Mouse (Mus musculus): ENCODE data around the gene Il21.

Il21 gene

DNA sequence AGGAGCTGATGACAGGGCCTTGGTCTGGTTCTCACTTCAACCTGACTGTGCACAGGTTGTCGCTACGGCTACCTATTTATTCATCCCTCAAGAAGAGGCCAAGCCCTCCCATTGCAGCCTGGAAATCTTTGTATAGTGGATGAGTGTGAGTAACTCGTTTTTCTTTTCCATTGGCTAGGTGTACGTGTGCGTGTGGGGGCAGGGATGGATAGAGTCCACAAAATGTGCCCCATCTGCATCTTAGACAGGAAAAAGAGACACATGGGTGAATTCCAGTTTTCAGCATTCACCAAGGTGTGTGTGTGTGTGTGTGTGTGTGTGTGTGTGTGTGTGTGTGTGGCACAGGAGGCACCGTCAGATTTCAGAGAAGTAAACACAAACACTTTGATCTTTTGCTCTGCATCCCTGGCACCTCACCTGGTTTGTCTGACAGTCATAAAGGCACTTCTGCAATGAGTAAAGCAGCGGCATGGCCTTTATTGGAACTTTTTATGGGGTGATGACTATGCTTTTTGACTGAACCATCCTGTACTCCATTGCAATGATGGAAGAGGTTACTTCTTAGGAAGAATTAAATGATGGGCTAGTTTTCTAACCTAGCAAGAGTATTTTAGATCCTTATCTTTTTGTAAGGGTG lies at the start of gene Il21:
Il21 (minus strand) TSS at position 51 of the 637 bp plus-strand sequence.
- DNase-seq (ENCODE audit: low spot score in 2 of 2) = no peak

DNA sequence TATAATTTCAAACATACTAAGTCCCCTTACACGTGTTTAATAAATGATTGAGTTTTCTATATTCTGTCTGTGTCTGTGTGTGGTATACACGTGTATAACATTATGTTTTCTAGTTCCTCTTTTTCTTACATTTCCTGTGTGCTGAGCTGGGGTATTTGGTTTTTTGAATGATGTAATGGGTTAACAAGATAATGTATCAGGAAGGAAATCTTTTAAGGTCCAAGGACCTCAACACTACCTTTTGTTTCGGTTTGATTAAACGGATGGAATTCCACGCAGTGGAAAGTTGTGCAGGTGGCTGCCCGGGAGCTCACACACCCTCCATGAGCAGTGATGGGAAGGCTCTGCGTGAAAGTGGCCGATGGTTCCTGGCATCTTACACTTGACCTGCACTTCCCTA lies 48.4 kb upstream of the Il21 start:
- no peak for DNase-seq (ENCODE audit: low spot score in 2 of 2)

DNA sequence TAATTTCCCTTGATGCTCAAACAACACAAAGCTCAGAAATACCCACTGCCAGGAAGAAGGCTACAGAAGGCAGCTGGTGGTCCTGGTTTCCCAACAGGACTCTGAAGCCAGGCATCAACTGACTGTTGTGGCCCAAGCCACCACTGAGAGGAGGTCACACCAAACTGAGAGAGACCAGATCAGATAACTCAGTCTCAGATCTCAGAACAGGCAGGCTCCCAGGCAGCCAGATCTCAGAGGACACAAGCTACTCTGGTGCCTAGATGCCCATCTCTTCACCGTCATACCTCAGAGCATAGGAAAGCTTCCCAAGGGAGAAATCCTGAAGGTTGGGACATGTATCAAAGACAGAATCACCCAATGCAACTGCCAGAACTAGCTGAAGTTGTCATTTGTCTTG lies 47.8 kb upstream of the Il21 start:
- DNase-seq (ENCODE audit: low spot score in 2 of 2) = no peak

DNA sequence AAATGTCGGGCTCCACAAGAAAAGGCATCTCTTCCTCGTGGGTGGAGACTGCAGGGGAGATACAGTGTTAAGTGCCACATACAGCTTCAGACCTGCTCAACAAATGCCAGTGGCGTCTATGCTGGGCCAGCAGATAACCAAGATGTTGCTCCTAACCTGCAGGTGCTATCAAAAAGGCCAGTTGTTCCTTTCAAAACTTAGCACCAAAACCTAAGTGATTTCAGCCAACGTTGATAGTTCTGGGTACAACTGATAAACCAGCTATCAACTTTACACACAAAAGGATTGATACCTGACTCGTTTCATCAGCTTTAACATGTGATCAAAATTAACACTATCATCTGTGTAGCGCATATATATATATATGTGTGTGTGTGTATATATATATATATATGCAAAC lies 42.2 kb upstream of the Il21 start:
- no peak for DNase-seq (ENCODE audit: low spot score in 2 of 2)

DNA sequence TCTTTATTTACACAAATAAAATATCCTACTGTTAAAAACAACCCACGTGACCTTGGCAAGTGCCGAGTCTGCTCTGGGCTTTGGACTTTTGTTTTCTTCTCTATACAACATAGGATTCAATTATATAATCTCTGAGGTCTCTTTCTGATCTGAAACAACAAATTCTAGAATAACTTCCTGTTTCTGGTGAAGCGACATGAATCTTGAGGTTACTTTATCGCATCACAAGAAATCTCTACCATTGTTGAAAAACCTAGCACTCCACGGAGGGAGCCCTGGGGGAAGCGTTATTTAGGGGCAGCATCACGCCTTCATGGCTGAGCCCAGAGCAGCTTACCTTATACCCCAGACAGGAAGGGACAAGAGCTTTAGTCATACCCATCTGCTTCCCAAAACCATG lies 40.7 kb upstream of the Il21 start:
- DNase-seq (ENCODE audit: low spot score in 2 of 2) = no peak

DNA sequence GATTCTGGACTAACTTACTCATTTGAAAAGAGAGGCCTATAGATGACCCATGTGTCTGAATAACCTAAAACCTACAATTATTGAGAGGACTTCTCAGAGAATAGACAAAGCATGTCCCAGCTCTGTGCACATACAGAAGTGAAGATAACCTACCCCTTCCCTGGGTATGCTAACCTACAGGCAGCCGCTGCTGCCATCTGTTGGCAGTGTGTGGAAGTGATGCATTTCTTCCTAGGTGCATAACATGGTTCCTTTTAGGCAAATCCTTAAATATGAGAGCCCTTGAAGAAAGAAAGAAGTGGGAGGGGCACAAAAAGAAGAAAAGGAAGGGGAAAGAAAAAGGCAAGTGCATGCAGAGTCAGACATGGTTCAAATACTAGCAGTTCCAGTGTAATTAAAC lies 38.8 kb upstream of the Il21 start:
- DNase-seq (ENCODE audit: low spot score in 2 of 2) = peak; percentile 53 to 69

DNA sequence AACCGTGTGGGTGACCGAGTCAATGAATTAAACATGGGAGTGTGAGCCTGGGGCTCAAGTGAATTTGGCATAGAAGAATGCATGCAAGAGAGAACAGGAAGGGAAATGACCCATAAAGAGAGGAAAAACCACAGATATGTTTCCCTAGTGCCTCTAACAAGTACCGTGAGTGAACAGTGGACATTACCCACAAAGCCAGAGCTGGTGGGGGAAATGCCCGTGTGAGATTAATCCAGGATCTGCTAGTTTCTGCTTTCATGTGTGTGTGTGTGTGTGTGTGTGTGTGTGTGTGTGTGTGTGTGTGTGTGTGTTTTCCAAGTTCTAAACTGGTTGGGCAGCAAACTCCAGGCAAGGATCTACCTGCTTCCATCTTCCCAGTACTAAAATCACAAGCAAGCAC lies 37.5 kb upstream of the Il21 start:
- DNase-seq (ENCODE audit: low spot score in 2 of 2) = no peak

DNA sequence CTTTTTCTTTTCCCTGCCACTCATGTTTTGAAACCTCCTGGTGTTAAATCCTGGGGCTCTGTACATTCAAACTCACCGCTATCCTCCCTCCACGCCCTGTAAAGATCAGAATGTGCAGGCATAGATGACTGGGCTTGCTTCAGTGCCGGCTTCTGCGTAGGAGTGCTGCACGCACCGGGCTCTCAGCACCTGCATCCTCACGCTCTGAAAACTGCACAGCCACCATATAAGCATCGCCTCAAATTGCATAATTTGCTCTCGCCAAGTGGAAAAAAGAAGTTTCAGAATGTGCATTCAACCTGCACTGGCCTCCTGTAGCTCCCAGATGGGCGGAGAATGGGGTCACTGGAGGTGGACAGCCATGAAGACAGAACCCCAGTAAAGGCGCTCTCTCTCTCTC lies 35.9 kb upstream of the Il21 start:
- no peak for DNase-seq (ENCODE audit: low spot score in 2 of 2)

DNA sequence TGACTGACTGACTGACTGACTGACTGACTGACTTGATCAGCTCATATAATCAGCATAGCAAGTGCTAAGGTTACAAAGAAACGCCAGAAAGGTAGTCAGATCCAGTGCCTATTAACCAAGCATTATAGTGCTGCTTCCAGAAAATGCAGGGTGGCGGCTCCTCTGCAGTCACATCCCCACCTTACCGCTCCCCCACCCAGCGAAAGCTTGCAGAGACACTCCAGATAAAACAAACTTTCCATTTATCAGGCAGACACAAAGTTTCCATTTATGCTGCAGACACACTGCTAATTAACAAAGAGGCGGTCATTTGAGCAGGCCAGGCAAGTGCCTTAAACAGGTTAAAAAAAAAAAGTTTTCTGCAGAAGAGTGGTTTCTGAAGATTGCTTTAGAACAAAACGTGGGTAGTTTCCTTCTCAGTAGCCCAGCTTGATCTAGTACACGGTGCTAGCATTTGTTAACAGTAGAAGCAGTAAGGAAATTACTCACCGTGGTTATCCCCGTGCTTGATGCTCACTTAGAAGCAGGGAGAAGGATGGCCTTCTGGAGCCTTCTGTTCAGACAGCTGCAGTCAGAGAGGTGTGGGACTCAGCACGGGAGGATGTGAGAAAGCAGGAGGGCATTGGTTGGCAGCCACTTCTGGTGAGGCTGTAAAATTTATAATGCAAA lies 27.0 kb upstream of the Il21 start:
- DNase-seq (ENCODE audit: low spot score in 2 of 2) = peak; percentile 57 to 82

DNA sequence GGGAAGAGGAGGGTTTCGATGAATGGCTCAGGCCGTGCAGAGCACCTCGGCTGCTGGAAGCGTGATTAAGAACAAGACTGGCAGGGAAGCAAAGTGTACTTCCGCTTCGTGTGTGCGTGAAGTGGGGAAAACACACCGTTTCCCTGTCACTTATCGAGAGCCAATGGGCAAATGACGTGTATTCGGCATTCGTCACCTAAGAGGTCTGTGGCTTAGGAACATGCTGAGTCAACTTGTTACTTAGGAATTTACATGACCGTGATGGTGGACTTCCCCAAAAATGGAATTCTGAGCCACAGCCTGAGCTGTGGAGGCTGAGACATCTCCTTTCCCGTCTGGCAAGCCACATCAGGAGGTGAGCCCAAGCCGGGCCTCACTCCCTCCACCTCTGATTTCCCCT lies 25.3 kb upstream of the Il21 start:
- DNase-seq (ENCODE audit: low spot score in 2 of 2) = no peak

DNA sequence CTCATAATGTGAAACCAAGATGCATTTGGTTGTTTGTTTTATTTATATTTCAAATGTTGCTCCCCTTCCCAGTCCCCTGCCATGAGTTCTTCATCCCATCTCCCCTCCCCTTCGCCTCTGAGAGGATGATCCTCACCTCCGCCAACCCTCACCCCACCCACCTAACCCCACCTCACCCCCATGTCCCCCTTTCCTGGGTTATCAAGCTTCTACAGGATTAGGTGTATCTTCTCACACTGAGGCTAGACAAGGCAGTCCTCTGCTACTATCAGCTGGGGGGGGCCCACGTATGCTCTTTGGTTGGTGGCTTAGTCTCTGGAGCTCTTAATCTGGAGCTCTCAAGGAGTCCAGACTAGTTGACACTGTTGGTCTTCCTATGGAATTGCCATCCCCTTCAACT lies 18.5 kb upstream of the Il21 start:
- no peak for DNase-seq (ENCODE audit: low spot score in 2 of 2)

DNA sequence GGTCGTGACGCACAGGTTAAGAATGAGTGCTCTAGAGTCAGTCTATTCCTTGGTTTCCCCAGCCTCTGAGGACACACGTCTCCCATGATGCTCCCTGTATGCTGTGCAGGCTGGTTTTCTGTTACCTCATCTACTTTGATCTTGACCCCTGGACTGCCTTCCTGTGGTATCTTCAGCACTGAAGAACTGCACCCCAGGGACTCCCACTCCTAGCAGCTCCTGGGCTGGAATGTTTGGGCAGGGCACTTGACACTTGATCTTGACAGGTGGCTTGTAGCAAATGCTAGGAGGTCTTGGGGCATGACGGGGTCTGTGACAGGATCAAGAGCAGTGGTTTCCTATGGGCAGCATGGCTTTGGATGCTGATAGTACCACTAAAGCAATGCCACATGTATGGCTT lies 2.6 kb upstream of the Il21 start:
- no peak for DNase-seq (ENCODE audit: low spot score in 2 of 2)

DNA sequence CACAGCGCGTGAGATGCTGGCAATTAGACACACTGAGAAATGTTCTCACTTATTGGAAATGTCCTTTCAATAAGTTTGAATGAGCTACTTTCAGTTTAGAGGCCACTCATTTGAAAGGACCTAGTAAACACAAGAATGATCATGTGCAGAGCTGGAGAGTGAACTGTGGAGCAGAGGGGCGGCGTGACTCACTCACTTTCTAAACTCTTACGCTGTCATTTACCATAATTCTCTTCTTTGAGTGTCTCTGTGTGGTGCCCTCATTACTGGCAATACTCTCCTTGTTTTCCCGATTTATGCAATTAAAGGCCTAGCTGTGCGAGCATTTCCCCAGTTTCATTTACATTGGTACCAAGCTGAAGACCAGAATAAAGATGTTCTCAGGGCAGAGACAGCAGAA lies 1.3 kb downstream of the Il21 start:
- no peak for DNase-seq (ENCODE audit: low spot score in 2 of 2)

DNA sequence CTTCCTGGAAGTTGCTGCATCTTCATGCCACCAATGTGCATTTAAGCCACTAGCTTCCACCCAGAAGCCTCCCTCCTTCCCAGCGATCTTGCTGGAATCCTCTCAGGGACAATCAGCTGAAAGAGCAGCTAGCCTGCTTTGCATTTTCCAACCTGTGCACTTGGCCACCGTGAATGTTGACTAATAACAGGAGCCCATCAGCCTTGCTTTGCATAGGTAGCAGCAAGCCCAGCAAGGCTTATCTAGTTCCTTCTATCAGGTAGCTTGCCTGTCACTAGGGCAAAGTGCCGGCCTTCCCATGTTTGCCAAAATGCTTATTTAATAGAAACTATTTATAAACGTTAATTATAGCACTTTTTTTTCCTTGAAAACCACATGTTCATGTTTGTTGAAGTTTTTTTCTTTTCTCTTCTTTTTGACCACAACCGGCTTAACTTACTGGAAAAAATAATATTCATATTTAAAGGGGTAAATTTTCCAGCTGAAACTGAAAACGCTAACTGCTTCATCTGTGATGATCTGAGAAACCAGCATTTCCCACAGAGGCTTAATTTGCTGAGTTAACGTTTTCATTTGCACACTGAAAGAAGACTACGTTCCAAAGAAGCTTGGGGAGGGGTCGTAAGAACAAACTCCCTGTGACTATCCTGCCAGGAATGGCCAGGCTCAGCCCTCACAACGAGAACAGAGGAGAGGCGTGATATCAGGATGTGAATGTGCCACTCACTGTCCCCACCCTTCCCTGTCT lies 3.2 kb downstream of the Il21 start:
- no peak for DNase-seq (ENCODE audit: low spot score in 2 of 2)

DNA sequence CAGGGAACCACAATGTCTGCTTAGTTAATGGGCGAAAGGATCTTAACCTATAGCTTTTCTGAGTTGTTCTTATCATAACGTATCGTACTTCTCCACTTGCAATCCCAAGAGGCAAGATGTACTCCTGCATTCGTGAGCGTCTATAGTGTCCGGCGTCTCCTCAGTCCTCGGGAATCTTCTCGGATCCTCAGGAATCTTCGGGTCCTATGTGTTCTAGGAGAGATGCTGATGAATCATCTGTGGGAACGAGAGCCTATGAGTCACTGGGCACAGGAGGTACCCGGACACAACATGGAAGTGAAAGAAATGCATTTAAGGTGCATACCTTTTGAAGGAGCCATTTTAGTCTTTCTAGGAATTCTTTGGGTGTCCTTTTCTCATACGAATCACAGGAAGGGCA lies 7.3 kb downstream of the Il21 start:
- DNase-seq (ENCODE audit: low spot score in 2 of 2) = no peak

DNA sequence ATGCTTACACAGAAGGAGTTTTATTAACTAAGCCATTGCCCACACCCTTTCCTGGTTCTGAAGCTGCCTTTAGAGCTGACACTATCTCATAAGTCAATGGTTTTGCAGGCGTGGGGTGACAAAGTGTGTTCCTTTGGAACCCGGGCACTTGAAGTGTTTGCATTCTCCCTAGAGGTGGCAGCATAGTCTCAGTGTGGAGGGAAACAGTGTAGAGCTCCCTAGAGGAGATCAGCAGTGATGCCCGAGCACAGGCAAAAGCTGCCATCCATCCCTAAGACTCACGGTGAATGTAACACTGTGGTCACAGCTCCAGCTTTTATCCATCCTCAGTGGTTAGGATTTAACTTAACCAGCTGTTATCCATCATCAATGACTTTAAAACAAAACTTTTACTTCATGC lies 13.4 kb downstream of the Il21 start:
- peak; percentile 65 to 75 for DNase-seq (ENCODE audit: low spot score in 2 of 2)

DNA sequence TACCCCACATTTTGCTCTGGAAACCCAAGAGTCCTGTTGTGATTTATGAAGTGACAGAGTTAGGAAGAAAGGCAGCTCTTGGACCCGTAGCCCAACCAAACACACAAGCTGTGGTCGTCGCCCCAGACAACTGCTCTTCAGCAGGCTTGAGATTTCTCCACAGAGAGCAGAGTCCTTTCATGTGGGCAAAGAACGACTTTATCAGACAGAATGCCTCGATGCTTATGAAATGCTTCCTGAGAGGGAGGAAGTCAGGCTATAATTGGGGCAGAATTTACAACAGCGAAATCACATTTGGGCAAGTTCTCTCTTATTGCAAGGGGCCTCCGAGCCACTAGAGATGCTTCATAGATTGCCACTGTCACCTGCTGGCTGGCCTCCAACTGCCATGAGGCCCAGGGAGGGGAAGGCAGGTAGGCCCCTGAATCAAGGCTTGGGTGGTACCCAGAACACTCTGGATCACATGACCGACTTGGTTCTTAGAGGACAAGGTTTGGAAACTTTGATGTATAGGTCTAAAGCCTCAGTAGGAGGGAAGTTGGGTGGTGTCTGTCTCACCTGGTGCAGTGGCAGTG lies 27.1 kb downstream of the Il21 start:
- DNase-seq (ENCODE audit: low spot score in 2 of 2) = no peak

DNA sequence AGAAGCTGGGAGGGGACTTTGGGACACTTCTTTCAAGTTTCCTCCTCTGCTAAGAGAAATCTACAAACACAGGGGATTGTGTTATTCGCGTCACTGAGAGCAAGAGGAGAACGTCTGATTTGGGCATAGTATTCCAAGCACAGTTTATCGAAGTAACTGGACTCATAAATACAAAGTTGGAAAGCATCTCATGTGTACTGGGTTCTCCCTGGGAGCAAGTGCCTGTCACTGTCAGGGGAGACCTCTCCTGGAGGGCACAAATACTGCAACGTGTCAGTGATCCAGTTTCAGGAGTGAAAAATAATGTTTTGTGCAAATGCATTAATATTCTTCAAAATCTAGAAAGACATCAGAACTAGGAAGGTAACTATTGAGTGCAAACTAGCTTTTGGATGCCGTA lies 27.9 kb downstream of the Il21 start:
- DNase-seq (ENCODE audit: low spot score in 2 of 2) = no peak

DNA sequence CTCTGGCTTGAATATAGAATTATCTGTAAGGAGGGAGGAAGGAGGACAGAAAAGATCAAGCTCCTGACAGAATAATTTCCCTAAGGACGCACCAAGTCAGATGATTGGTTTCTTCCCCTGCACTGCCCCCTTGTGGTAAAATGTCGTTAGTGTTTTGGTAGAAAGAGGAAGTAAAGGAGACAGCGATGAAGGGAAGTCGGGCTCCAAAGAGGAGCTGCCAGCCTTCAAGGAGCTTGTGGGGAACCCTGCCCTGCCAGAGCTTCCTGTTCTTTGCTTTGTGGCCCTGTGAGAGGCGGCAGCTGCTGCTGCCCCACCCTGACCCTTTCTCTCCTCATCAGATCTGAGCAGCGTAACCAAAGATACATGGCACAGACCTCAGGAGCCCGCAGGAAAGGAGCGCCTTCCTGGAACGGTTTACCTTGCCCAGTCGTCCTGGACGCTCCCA lies 28.4 kb downstream of the Il21 start:
- peak; percentile 85 to 90 for DNase-seq (ENCODE audit: low spot score in 2 of 2)

DNA sequence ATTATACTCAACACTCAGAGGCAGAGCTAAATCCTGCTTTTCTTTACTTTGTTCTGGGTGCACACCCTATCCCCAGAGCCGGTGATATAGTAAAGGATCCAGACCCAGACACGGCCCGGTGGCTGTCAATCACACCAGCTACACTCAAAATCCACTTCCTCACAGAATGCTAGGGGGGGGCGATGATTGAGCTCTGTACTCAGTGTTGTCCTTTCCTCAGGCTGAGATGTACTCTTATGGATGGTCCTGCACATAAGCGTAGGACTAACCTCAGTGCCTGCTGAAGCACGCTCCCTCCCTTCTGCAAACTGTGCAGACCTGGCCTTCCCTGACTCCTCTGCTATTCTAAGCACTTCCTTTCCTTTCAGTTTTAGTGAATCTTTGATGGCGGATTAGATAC lies 29.6 kb downstream of the Il21 start:
- no peak for DNase-seq (ENCODE audit: low spot score in 2 of 2)

DNA sequence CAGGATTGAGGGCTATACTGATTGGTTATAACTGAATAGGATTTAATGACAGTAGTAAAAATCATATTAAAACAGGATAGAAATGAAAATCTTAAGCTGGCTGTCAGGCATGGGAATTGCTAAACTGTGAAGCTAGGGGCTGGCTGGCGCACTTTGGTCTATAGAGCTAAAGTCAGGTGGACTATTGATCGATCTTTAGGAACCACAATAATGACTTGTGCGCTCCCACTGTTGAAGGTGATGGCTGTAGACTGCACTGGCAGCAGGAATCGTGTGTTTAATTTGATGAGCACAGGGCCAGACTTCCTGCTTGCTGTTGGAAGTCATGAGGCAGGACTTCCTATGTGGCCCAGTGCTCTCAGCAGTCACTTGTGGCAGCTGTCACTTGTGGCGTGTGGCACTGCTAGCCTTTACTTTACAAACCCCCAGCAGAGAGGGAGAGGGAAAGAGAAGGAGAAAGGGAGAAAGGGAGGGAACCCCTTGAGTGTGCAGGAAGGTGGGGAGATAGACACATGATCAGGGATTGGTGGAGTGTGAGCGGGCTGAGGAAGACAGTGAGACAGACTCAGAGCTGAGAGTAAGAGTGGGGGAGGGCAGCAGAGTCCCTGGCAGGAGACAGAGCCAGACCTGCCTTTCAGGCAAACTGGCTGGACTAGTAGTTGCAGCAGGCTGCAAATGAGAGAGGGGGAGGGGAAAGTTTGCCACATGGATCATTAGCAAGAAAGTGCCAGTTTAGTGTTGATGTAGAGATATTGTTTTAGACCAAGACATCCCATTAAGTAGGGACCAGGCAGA lies 31.1 kb downstream of the Il21 start:
- DNase-seq (ENCODE audit: low spot score in 2 of 2) = peak in 1 of 2 experiments; percentile 26

DNA sequence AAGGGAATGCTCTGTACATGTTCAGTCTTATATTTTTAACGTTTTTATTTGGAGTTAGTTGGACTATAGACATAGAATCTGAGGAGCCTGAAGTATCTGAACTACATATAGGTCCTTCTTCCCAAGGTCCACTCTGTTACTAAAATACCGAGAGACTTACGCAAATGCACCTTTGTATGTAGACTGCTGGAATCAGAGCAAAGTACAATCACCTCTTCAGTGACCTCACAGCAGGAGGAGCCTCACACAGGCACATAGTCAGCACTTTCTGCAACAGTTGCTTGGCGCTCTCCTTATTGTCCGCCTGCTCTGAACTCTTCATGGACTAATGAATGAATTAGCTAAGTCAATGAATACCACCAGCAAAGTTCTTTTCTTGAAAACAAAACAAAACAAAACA lies 34.1 kb downstream of the Il21 start:
- no peak for DNase-seq (ENCODE audit: low spot score in 2 of 2)

Measured in right cerebral cortex, postnatal 10 days (tissue).